Mouse (Mus musculus) lung, adult 10 weeks (tissue): Measurements from ENCODE around the gene Rrp8. TPM values are rescaled to one million over a fixed set of nuclear protein-coding genes. Genes with fewer than 3 reads are reported as not detected.

Source experiments
- polyA plus RNA-seq: library from polyadenylated mRNA; stranded (reverse); fragments of 350-450 nt; fragmentation: Illumina TruSeq; extraction: RNeasy Lipid Tissue Mini Kit (QIAGEN cat#74804); gene quantifications from one replicate; pipeline ENCODE4 v1.2.3, GENCODE M21; 2014; ENCODE audit warnings: low read depth, low replicate concordance; ENCODE audit not compliant: insufficient read depth

Rrp8 gene
- polyA plus RNA-seq: 10.1 TPM

DNA sequence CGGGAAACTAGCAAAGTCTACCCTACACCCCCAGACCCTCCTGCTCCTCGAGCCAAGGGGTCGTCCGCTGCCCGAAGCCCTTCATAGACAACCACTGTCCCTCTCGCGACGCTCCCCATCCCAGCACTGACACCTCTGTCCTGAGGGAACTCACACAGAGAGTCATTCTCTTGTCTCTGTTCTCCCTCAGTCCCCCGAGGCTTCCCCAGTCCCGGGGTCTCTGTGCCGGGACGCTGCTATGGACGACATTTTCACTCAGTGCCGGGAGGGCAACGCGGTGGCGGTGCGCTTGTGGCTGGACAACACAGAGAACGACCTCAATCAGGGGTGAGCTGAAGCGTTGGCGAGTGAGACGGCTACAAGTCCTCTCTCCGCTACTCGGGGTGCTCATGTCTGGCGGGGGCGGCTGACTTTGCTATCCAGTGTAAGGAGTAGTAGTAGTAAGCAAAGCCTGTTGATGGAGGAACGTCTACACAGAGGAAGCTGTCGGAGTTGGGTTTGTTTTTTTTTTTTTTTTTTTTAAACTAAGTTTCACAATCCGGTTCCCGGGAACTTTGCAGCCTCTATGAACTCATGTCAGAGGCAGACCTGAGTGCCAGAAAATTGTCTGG lies at the start of gene Rrp8:
TSS of gene Rrp8 (minus strand) at position 475 of the 611 bp plus-strand sequence.

DNA sequence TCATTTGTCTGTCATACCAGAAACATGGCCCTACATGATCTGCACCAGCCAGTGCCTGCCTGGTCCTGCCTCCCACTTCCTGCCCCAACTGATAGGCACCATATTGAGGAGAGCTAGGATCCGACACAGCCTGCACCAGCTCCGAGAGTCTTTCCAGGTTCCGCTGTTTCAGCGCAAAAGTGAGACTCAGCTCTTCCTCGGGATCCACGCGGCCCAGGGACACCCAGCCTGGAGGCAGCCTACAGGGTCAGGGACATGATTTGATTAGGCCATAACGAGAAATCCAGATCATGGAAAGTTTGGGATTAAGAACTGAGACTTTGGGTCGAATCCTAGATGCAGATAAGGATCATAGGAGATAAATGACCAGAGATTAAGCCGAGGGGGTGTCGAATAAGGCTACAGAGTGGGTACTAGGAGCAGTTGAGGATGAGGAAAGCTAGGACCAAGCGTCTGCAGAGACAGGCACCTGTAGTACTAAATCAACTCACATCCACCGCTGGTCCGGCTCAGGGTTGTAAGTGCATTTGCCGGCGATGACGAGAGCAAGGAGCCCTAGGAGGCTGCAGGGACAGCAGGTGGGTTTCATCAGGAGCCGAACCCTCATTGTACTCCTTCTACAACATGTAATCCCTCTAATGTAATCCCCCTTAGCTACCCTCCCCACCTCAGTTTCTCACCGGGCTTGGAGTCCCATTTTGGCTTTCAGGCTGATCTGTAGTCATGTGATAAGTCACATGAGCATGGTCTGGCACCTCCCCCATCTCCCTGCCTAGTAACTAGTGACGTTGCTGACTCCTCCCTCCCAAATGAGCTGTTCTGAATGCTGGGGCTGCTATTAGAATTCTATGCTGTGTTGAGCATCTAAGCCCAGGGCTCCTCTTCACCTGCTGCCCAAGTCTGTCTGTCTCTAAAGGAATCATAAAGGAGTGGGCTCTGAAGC lies 14.6 kb upstream of the Rrp8 start, which contains the start of gene Tpp1:
TSS of gene Tpp1 (minus strand) at position 745 of the 943 bp plus-strand sequence.

GRCm38 (mm10) chr7:105743926-105744590 lies 6.9 kb upstream of the Rrp8 start, which contains the start of gene Taf10:
TSS of gene Taf10 (minus strand) at chr7:105744361.

DNA sequence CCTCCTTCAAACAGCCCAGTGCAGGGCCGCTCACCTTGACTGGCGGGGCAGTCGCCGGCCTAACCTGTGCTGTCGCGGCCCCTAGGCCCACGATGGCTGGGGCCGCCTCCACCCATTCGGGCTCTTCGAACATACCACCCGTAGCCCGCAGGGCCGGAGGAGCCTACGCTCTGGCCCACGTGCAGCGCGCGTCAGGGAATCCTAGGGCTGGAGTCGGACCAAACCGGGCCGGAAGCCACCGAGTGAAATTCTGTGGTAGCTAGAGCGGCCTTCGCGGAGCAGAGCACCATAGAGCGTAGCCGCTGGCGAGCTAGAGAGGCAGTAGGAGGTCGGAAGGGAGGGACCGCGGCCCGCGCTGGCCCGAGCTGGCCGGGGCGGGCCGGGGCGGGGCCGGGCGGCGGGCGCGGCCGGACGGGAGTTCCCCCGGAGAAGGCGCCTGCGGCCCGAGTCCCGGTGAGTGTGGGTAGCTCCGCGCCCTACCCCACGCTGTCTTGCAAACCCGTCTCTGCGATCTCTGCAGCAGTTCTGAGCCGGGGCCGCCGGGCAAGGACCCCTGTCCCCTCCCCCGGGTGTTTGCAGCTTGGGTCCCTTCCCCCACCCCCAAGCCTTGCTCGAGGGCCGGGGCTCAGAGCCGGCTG lies 802 bp downstream of the Rrp8 start, which contains the start of gene Ilk:
TSS of gene Ilk (plus strand) at position 329 of the 638 bp plus-strand sequence.

Other genes starting within 250 kb of the Rrp8 start
- gene Smpd1, start 183.0 kb downstream of the Rrp8 start, polyA plus RNA-seq: 50.9 TPM
- gene Apbb1, start 155.7 kb downstream of the Rrp8 start, polyA plus RNA-seq: 47.5 TPM
- 1.7 TPM for gene Hpx, start 137.2 kb downstream of the Rrp8 start, polyA plus RNA-seq
- gene Trim3, start 103.8 kb downstream of the Rrp8 start, polyA plus RNA-seq: 57.8 TPM
- gene Timm10b, start 97.3 kb downstream of the Rrp8 start, polyA plus RNA-seq: 129 TPM
- 29.0 TPM for gene Arfip2, start 97.0 kb downstream of the Rrp8 start, polyA plus RNA-seq
- 16.7 TPM for gene Gm45799, start 96.8 kb downstream of the Rrp8 start, polyA plus RNA-seq
- gene Dnhd1, start 86.6 kb downstream of the Rrp8 start, polyA plus RNA-seq: 0.89 TPM
- gene Ilk, start 793 bp downstream of the Rrp8 start, polyA plus RNA-seq: 157 TPM
- gene Taf10, start 7.0 kb upstream of the Rrp8 start, polyA plus RNA-seq: 159 TPM
- gene Tpp1, start 14.8 kb upstream of the Rrp8 start, polyA plus RNA-seq: 42.1 TPM
- gene Dchs1, start 50.3 kb upstream of the Rrp8 start, polyA plus RNA-seq: 1.6 TPM
- gene Mrpl17, start 73.7 kb upstream of the Rrp8 start, polyA plus RNA-seq: 137 TPM
- gene Gm4070, start 216.6 kb upstream of the Rrp8 start, polyA plus RNA-seq: 9.1 TPM